Mouse (Mus musculus): ENCODE data around the gene Aldh1a3. TPM values are rescaled to one million over a fixed set of nuclear protein-coding genes. Genes with fewer than 3 reads are reported as not detected.

The Aldh1a3 gene
- polyA plus RNA-seq, 1 experiment from 2014 or later = 0.69 TPM

- H3K9ac ChIP-seq = peak within 1 kb of the TSS; percentile 68
- peak; percentile 70 for ATAC-seq (ENCODE audit: insufficient read depth)
- peak within 1 kb of the TSS; percentile 89 for H3K4me2 ChIP-seq
- no peaks in the 10 kb centered on the region for H3K36me3 ChIP-seq (replicated peaks)
- no peaks in the 10 kb centered on the region for H3K9me3 ChIP-seq (replicated peaks)
- WGBS (ENCODE audit: insufficient replicate concordance) = under 1% methylated on average over 70 of the region's 70 CpGs
- peak within 1 kb of the TSS; percentile 55 for H3K27ac ChIP-seq (replicated peaks)
- H3K27me3 ChIP-seq = peaks cover 12% of the 10 kb centered on the region; the same call in 1 of the 2 replicates
- H3K4me1 ChIP-seq (replicated peaks) = peaks cover 34% of the 10 kb centered on the region
- peak within 1 kb of the TSS; percentile 67 for H3K4me3 ChIP-seq (replicated peaks)
These were observed 39.4 kb downstream of the Aldh1a3 start, which contains the start of gene Lrrk1 for GRCm38 (mm10) chr7:66387813-66388521. Gene Lrrk1, minus strand, starts transcription at chr7:66388350.

GRCm38 (mm10) chr7:66387419-66387812 lies 39.9 kb downstream of the Aldh1a3 start:
- peak overlapping the region; percentile 89 for H3K4me2 ChIP-seq
- peak overlapping the region; percentile 55; the same call in 1 of the 2 replicates for H3K27ac ChIP-seq (replicated peaks)
- ATAC-seq (ENCODE audit: insufficient read depth) = no peak
- peak overlapping the region; percentile 68 for H3K9ac ChIP-seq
- WGBS (ENCODE audit: insufficient replicate concordance) = 4% methylated on average over 13 of the region's 13 CpGs
- peak overlapping the region; percentile 67 for H3K4me3 ChIP-seq (replicated peaks)
- H3K27me3 ChIP-seq = peaks cover 12% of the 10 kb centered on the region; the same call in 1 of the 2 replicates
- H3K9me3 ChIP-seq (replicated peaks) = no peaks in the 10 kb centered on the region
- no peaks in the 10 kb centered on the region for H3K36me3 ChIP-seq (replicated peaks)
- peaks cover 34% of the 10 kb centered on the region for H3K4me1 ChIP-seq (replicated peaks)

GRCm38 (mm10) chr7:66386411-66386810 lies 40.9 kb downstream of the Aldh1a3 start:
- no peak overlapping the region for H3K27ac ChIP-seq (replicated peaks)

GRCm38 (mm10) chr7:66385826-66386225 lies 41.5 kb downstream of the Aldh1a3 start:
- no peak for ATAC-seq (ENCODE audit: insufficient read depth)
- H3K36me3 ChIP-seq (replicated peaks) = no peaks in the 10 kb centered on the region
- peaks cover 34% of the 10 kb centered on the region for H3K4me1 ChIP-seq (replicated peaks)
- 79% methylated on average over 12 of the region's 12 CpGs for WGBS (ENCODE audit: insufficient replicate concordance)
- H3K9me3 ChIP-seq (replicated peaks) = no peaks in the 10 kb centered on the region
- no peak overlapping the region for H3K9ac ChIP-seq
- no peak overlapping the region for H3K27ac ChIP-seq (replicated peaks)
- no peak overlapping the region for H3K4me2 ChIP-seq
- peaks cover 12% of the 10 kb centered on the region; the same call in 1 of the 2 replicates for H3K27me3 ChIP-seq
- no peak overlapping the region for H3K4me3 ChIP-seq (replicated peaks)

More at GRCm38 (mm10) chr7:66386411-66386810, 40.9 kb downstream of the Aldh1a3 start:
- no peaks in the 10 kb centered on the region for H3K36me3 ChIP-seq (replicated peaks)
- no peak overlapping the region for H3K9ac ChIP-seq
- H3K27me3 ChIP-seq = peaks cover 12% of the 10 kb centered on the region; the same call in 1 of the 2 replicates
- ATAC-seq (ENCODE audit: insufficient read depth) = no peak
- H3K4me3 ChIP-seq (replicated peaks) = no peak overlapping the region
- H3K4me1 ChIP-seq (replicated peaks) = peaks cover 34% of the 10 kb centered on the region
- WGBS (ENCODE audit: insufficient replicate concordance) = 75% methylated on average over 6 of the region's 6 CpGs
- no peaks in the 10 kb centered on the region for H3K9me3 ChIP-seq (replicated peaks)
- no peak overlapping the region for H3K4me2 ChIP-seq

DNA sequence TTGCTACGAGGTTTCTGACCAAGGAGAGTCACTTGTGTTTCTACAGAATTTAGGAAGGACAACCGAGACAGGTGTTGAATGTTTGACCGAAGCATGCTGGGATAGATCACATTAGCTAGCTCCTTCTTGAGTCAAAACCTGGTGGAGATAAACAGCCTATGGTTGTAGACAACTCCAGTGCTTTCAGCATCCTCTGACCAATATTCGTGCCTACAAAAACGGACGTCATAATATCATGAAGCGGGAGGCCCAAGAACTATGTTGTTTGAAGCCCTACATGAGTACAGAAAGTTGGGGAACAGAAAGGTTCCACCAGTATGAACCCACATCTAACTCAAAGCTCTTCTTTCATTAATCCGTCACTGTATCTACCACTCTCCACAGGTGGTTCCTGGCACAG lies 42.4 kb downstream of the Aldh1a3 start:
- no peak overlapping the region for H3K4me3 ChIP-seq (replicated peaks)
- H3K9me3 ChIP-seq (replicated peaks) = no peaks in the 10 kb centered on the region
- ATAC-seq (ENCODE audit: insufficient read depth) = no peak
- no peak overlapping the region for H3K27ac ChIP-seq (replicated peaks)
- no peak overlapping the region for H3K9ac ChIP-seq
- H3K4me1 ChIP-seq (replicated peaks) = peaks cover 34% of the 10 kb centered on the region
- peaks cover 12% of the 10 kb centered on the region; the same call in 1 of the 2 replicates for H3K27me3 ChIP-seq
- WGBS (ENCODE audit: insufficient replicate concordance) = 61% methylated on average over 8 of the region's 8 CpGs
- H3K36me3 ChIP-seq (replicated peaks) = peaks cover 6% of the 10 kb centered on the region; the same call in 1 of the 2 replicates
- H3K4me2 ChIP-seq = no peak overlapping the region

GRCm38 (mm10) chr7:66384213-66384612 lies 43.1 kb downstream of the Aldh1a3 start:
- Histone ChIP-seq H3K9me3 (replicated peaks) (no peaks in the 10 kb centered on the region), H3K9ac (no peak overlapping the region), H3K4me3 (replicated peaks) (no peak overlapping the region), H3K36me3 (replicated peaks) (peaks cover 6% of the 10 kb centered on the region; the same call in 1 of the 2 replicates), H3K4me2 (peak overlapping the region; percentile 6; the same call in 1 of the 2 replicates), H3K4me1 (replicated peaks) (peaks cover 34% of the 10 kb centered on the region), H3K27me3 (peaks cover 12% of the 10 kb centered on the region; the same call in 1 of the 2 replicates), H3K27ac (replicated peaks) (no peak overlapping the region)
- 31% methylated on average over 5 of the region's 5 CpGs for WGBS (ENCODE audit: insufficient replicate concordance)
- ATAC-seq (ENCODE audit: insufficient read depth) = no peak

DNA sequence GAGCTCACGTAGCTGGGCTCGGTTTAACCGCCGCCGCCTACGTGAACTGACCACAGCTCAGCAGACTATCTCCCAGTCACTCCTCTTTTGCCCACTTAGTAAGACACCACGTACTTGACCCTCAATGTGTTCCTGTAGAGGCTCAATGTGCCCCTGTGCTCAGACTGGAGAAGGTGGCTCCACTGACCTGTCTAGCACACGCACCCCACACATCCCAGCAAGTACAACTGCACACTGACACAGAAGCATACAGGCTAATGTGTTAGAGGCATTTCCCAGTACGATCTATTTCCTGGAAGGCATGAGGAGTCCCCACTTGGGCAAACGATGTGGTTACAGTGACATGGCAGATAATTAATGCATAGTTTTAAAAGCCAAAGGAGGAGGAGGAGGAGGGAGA lies 50.8 kb downstream of the Aldh1a3 start:
- H3K27ac ChIP-seq (replicated peaks) = no peak overlapping the region
- WGBS (ENCODE audit: insufficient replicate concordance) = 69% methylated on average over 10 of the region's 10 CpGs
- no peak overlapping the region for H3K4me2 ChIP-seq
- peaks cover 6% of the 10 kb centered on the region for H3K36me3 ChIP-seq (replicated peaks)
- no peaks in the 10 kb centered on the region for H3K9me3 ChIP-seq (replicated peaks)
- no peak for ATAC-seq (ENCODE audit: insufficient read depth)
- H3K9ac ChIP-seq = no peak overlapping the region
- H3K4me3 ChIP-seq (replicated peaks) = no peak overlapping the region
- H3K27me3 ChIP-seq = no peaks in the 10 kb centered on the region
- H3K4me1 ChIP-seq (replicated peaks) = no peaks in the 10 kb centered on the region; the same call in 1 of the 2 replicates

DNA sequence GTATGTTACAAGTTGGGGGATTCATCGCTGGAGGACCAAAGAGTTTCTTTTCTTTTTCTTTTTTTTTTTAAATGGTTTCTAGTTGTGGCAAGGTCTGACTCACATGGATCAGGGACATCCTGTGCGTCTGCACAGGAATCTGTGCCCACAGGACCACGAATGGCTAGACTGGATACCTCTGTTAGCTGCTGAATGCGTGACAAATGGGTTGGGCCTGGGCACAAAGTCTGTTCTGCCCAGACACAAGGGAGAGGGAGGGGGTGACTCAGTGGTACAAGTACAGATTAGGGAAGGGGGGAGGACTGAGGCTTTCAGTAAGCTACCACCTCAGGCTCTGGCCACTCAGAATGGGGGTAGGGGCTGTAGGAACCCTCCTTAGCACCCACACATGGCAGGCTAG lies 51.6 kb downstream of the Aldh1a3 start:
- H3K9ac ChIP-seq = no peak overlapping the region
- WGBS (ENCODE audit: insufficient replicate concordance) = 65% methylated on average over 4 of the region's 4 CpGs
- H3K27ac ChIP-seq (replicated peaks) = no peak overlapping the region
- H3K4me2 ChIP-seq = no peak overlapping the region
- no peaks in the 10 kb centered on the region; the same call in 1 of the 2 replicates for H3K4me1 ChIP-seq (replicated peaks)
- no peaks in the 10 kb centered on the region for H3K9me3 ChIP-seq (replicated peaks)
- ATAC-seq (ENCODE audit: insufficient read depth) = no peak
- peaks cover 6% of the 10 kb centered on the region for H3K36me3 ChIP-seq (replicated peaks)
- no peaks in the 10 kb centered on the region for H3K27me3 ChIP-seq
- no peak overlapping the region for H3K4me3 ChIP-seq (replicated peaks)

- WGBS (ENCODE audit: insufficient replicate concordance) = 74% methylated on average over 3 of the region's 3 CpGs
These were observed 53.9 kb downstream of the Aldh1a3 start for GRCm38 (mm10) chr7:66373391-66373790.

GRCm38 (mm10) chr7:66370970-66371369 lies 56.3 kb downstream of the Aldh1a3 start:
- Histone ChIP-seq H3K9me3 (replicated peaks) (no peaks in the 10 kb centered on the region), H3K4me2 (no peak overlapping the region), H3K4me3 (replicated peaks) (no peak overlapping the region), H3K36me3 (replicated peaks) (no peaks in the 10 kb centered on the region), H3K4me1 (replicated peaks) (peaks cover 3% of the 10 kb centered on the region; the same call in 1 of the 2 replicates), H3K27ac (replicated peaks) (0 out of 2 replicates have a peak overlapping the region, but pooled peaks have one; percentile 46), H3K27me3 (no peaks in the 10 kb centered on the region), H3K9ac (no peak overlapping the region)
- peak; percentile 63; the same call in 1 of the 2 replicates for ATAC-seq (ENCODE audit: insufficient read depth)
- 61% methylated on average over 6 of the region's 6 CpGs for WGBS (ENCODE audit: insufficient replicate concordance)

More at GRCm38 (mm10) chr7:66373391-66373790, 53.9 kb downstream of the Aldh1a3 start:
- peaks cover 3% of the 10 kb centered on the region; the same call in 1 of the 2 replicates for H3K4me1 ChIP-seq (replicated peaks)
- no peak overlapping the region for H3K9ac ChIP-seq
- no peak overlapping the region for H3K27ac ChIP-seq (replicated peaks)
- ATAC-seq (ENCODE audit: insufficient read depth) = no peak
- no peaks in the 10 kb centered on the region for H3K9me3 ChIP-seq (replicated peaks)
- no peak overlapping the region for H3K4me3 ChIP-seq (replicated peaks)
- H3K36me3 ChIP-seq (replicated peaks) = no peaks in the 10 kb centered on the region
- H3K27me3 ChIP-seq = no peaks in the 10 kb centered on the region
- H3K4me2 ChIP-seq = no peak overlapping the region

- no peak overlapping the region for H3K4me3 ChIP-seq (replicated peaks)
- no peaks in the 10 kb centered on the region for H3K36me3 ChIP-seq (replicated peaks)
- WGBS (ENCODE audit: insufficient replicate concordance) = 63% methylated on average over 5 of the region's 5 CpGs
- peaks cover 6% of the 10 kb centered on the region; the same call in 1 of the 2 replicates for H3K4me1 ChIP-seq (replicated peaks)
- H3K4me2 ChIP-seq = no peak overlapping the region
- no peaks in the 10 kb centered on the region for H3K9me3 ChIP-seq (replicated peaks)
- no peak overlapping the region for H3K9ac ChIP-seq
- no peaks in the 10 kb centered on the region for H3K27me3 ChIP-seq
- ATAC-seq (ENCODE audit: insufficient read depth) = no peak
- no peak overlapping the region for H3K27ac ChIP-seq (replicated peaks)
These were observed 57.3 kb downstream of the Aldh1a3 start for GRCm38 (mm10) chr7:66369934-66370445.

All from liver, embryonic 15.5 days (tissue).